Mouse (Mus musculus): ENCODE measurements around the gene Tas2r110. TPM values are rescaled to one million over a fixed set of nuclear protein-coding genes. Genes with fewer than 3 reads are reported as not detected.

The Tas2r110 gene
- not detected for polyA plus RNA-seq (2017; shearing (Covaris generic))

GRCm38 (mm10) chr6:132867708-132868107 lies at the start of gene Tas2r110:
TSS of gene Tas2r110 (plus strand) at chr6:132868008.

GRCm38 (mm10) chr6:132846842-132847241 lies 21.0 kb upstream of the Tas2r110 start, which contains the start of gene Tas2r123:
TSS of gene Tas2r123 (plus strand) at chr6:132847142.

GRCm38 (mm10) chr6:132855138-132855537 lies 12.7 kb upstream of the Tas2r110 start, which contains the start of gene Tas2r116:
TSS of gene Tas2r116 (plus strand) at chr6:132855438.

GRCm38 (mm10) chr6:132892711-132893110 lies 24.9 kb downstream of the Tas2r110 start, which contains the start of gene Tas2r113:
TSS of gene Tas2r113 (plus strand) at chr6:132893011.

DNA sequence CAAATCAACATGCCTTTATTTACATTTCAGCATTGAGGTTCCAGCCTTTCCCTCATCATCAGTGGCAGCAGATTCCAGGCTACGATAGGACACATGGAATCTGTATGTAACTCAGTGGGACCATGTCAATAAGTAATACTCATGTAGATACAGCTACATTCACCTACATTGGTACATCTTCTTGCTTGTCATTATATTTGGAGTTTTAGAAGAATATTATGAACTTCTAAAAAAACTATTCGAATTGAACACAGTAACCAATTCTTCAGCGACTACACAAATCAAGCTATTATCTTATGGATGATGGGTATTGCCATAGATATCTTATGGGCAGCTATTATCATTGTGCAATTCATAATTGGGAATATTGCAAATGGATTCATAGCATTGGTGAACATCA lies 41.5 kb downstream of the Tas2r110 start, which contains the start of gene Tas2r125:
Tas2r125 (plus strand) TSS at position 301 of the 400 bp plus-strand sequence.

Other genes starting within 250 kb of the Tas2r110 start
- not detected for gene A630073D07Rik, start 216.5 kb upstream of the Tas2r110 start, polyA plus RNA-seq (2017; shearing (Covaris generic))
- not detected for gene Tas2r120, start 211.1 kb upstream of the Tas2r110 start, polyA plus RNA-seq (2017; shearing (Covaris generic))
- not detected for gene Tas2r121, start 167.0 kb upstream of the Tas2r110 start, polyA plus RNA-seq (2017; shearing (Covaris generic))
- gene Tas2r122, start 156.1 kb upstream of the Tas2r110 start, polyA plus RNA-seq (2017; shearing (Covaris generic)), result not detected
- not detected for gene Tas2r115, start 130.0 kb upstream of the Tas2r110 start, polyA plus RNA-seq (2017; shearing (Covaris generic))
- gene Tas2r124, start 113.3 kb upstream of the Tas2r110 start, polyA plus RNA-seq (2017; shearing (Covaris generic)), result not detected
- not detected for gene Tas2r102, start 105.9 kb upstream of the Tas2r110 start, polyA plus RNA-seq (2017; shearing (Covaris generic))
- not detected for gene Tas2r136, start 89.8 kb upstream of the Tas2r110 start, polyA plus RNA-seq (2017; shearing (Covaris generic))
- not detected for gene Tas2r117, start 65.2 kb upstream of the Tas2r110 start, polyA plus RNA-seq (2017; shearing (Covaris generic))
- gene Tas2r123, start 20.9 kb upstream of the Tas2r110 start, polyA plus RNA-seq (2017; shearing (Covaris generic)), result not detected
- not detected for gene Tas2r116, start 12.6 kb upstream of the Tas2r110 start, polyA plus RNA-seq (2017; shearing (Covaris generic))
- gene Tas2r113, start 25.0 kb downstream of the Tas2r110 start, polyA plus RNA-seq (2017; shearing (Covaris generic)), result not detected
- gene Tas2r125, start 41.6 kb downstream of the Tas2r110 start, polyA plus RNA-seq (2017; shearing (Covaris generic)), result not detected
- not detected for gene Tas2r129, start 83.1 kb downstream of the Tas2r110 start, polyA plus RNA-seq (2017; shearing (Covaris generic))
- not detected for gene Tas2r131, start 89.9 kb downstream of the Tas2r110 start, polyA plus RNA-seq (2017; shearing (Covaris generic))
- not detected for gene Tas2r109, start 113.0 kb downstream of the Tas2r110 start, polyA plus RNA-seq (2017; shearing (Covaris generic))
- not detected for gene Tas2r103, start 169.1 kb downstream of the Tas2r110 start, polyA plus RNA-seq (2017; shearing (Covaris generic))
- not detected for gene Tas2r140, start 187.8 kb downstream of the Tas2r110 start, polyA plus RNA-seq (2017; shearing (Covaris generic))
- 11.4 TPM for gene Smim10l1, start 236.9 kb downstream of the Tas2r110 start, polyA plus RNA-seq (2017; shearing (Covaris generic))